Mouse (Mus musculus): ENCODE results near the gene Cym. TPM values are rescaled to one million over a fixed set of nuclear protein-coding genes. Genes with fewer than 3 reads are reported as not detected.

Gene Cym
- polyA plus RNA-seq, 1 experiment from 2014 or later, result not detected

DNA sequence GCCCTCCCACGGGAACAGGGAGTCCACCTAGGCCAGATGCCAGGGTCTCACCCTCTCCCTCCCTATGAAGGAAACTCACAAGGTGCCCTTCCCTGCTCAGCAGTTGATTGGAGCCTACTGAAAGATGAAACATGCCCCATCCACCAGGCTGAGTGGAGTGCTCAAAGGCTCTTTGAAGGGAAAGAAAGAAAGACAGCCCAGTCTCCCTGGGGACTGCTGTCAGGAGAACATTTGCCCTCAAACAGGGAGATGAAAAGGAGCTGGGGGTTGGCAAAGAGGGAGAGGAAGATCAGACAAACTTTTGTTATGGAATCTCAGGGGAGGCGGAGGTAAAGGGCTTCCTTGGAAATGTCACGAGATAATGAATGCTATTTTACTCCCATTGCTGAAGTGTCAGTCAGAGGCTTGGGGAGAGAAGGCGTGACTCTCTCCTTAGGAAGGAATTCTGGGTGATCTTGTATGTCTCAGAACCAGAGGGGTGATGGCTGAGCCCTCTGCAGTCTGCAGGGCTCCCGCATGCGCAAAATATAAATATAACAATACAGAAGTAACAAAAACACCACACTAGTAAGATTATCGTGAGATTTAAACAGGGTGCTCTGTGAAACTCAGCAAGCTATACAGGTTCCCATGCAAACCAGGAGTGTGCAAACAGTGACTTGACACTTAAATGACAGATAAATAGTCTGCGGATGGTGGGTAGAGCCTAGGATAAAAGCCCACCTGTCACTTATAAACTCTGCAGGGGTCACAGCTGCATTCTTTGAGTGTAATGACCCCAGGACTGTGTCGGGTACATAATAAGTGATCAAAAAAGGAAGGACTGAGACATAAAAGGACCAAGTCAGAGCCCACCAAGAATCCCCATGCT, 20.0 kb downstream of the Cym start:
- ATAC-seq (ENCODE audit: insufficient number of reproducible peaks, insufficient read depth, low FRiP score, low TSS enrichment, low read depth), result no peak
- no peaks in the 10 kb centered on the region for H3K36me3 ChIP-seq
- WGBS, result 35% methylated on average over 9 of the region's 9 CpGs
- H3K4me3 ChIP-seq (replicated peaks), result no peak overlapping the region
- no peak overlapping the region for H3K9ac ChIP-seq (replicated peaks)
- H3K27me3 ChIP-seq, result peaks cover 3% of the 10 kb centered on the region; the same call in 1 of the 2 replicates
- H3K27ac ChIP-seq, result no peak overlapping the region
- no peaks in the 10 kb centered on the region for H3K4me1 ChIP-seq (replicated peaks)
- no peaks in the 10 kb centered on the region for H3K9me3 ChIP-seq
- no peak overlapping the region for H3K4me2 ChIP-seq

DNA sequence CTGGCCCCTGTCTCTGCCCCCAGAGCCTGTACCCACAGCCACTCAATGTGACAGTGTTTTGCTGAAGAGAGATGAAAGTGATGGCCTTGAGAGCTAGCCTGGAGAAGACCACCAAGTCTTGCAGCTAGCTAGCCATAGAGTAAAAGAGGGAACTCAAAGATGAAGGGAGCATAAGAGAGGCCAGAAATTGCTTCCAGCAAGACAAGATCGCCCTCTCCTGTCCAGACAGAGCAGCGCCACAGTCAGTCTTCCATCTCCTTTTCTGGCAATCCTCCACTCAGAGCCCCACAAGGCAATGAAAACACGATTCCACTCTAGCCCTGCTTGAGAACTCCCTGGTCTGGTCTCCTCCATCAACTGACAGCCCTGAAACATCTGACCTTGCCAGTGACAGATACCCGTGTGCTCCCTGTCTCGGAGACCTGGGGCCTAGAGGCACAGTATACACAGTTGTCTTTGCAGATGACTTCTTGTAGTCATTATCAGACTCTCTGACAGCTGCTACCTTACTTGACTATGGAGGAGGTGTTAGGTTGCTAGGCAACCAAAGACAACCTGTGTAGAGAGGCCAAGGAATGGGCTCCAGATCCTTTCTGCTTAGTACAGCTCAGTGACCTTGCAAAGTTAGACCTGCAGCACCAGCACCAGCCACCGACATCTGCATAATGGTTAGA, 33.2 kb downstream of the Cym start:
- no peak for ATAC-seq (ENCODE audit: insufficient number of reproducible peaks, insufficient read depth, low FRiP score, low TSS enrichment, low read depth)
- 49% methylated on average over 6 of the region's 6 CpGs for WGBS
- no peak overlapping the region for H3K4me2 ChIP-seq
- no peak overlapping the region for H3K4me3 ChIP-seq (replicated peaks)
- no peak overlapping the region for H3K27ac ChIP-seq
- H3K9me3 ChIP-seq, result no peaks in the 10 kb centered on the region
- H3K9ac ChIP-seq (replicated peaks), result no peak overlapping the region
- no peaks in the 10 kb centered on the region for H3K4me1 ChIP-seq (replicated peaks)
- no peaks in the 10 kb centered on the region for H3K36me3 ChIP-seq
- H3K27me3 ChIP-seq, result no peaks in the 10 kb centered on the region

DNA sequence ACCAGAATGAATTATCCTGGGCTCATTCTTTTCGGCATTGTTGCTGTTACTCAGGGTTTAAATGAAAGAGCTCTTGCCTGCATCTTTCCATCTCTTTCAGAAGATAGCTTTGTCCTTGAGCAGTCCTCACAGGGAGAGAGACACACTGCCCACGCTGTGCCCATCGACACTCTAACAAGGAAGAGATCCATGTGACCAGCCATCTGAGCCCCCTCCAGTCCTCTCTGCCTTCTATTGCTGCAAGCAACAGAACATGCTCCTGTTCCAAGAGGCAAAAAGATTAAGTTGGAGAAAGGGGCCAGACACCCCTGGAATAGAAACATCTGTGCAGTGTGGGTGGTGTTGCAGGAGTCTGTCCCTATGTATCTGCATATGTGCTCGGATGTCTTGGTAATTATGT, 34.5 kb downstream of the Cym start:
- WGBS, result 83% methylated on average over 4 of the region's 4 CpGs
- H3K9me3 ChIP-seq, result no peaks in the 10 kb centered on the region
- no peaks in the 10 kb centered on the region for H3K4me1 ChIP-seq (replicated peaks)
- no peak for ATAC-seq (ENCODE audit: insufficient number of reproducible peaks, insufficient read depth, low FRiP score, low TSS enrichment, low read depth)
- no peak overlapping the region for H3K4me3 ChIP-seq (replicated peaks)
- no peaks in the 10 kb centered on the region for H3K36me3 ChIP-seq
- H3K27ac ChIP-seq, result no peak overlapping the region
- no peak overlapping the region for H3K4me2 ChIP-seq
- no peak overlapping the region for H3K9ac ChIP-seq (replicated peaks)
- H3K27me3 ChIP-seq, result no peaks in the 10 kb centered on the region

DNA sequence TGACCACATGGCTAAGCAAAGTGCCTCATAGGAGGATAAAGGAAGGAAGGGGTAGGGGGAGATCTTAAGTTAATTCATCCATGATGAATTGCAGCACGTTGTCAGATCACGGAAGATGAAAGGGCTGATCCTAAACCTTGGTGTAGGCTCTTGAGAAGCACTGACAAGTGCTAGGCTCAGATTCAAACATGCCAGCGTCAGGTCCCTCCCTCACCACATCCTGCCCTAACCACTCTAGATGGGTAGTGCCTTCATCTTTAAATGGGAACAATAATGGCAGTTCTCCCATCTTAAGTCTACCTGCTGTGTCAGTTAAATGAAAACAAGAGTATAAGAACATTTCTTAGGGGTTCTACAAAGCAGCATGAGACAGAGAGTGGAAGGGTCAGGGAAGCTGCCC, 35.9 kb downstream of the Cym start:
- Histone ChIP-seq H3K4me2 (no peak overlapping the region), H3K36me3 (no peaks in the 10 kb centered on the region), H3K27ac (no peak overlapping the region), H3K27me3 (no peaks in the 10 kb centered on the region), H3K9ac (replicated peaks) (no peak overlapping the region), H3K4me1 (replicated peaks) (no peaks in the 10 kb centered on the region), H3K4me3 (replicated peaks) (no peak overlapping the region), H3K9me3 (no peaks in the 10 kb centered on the region)
- ATAC-seq (ENCODE audit: insufficient number of reproducible peaks, insufficient read depth, low FRiP score, low TSS enrichment, low read depth), result no peak
- WGBS, result 75% methylated on average over 3 of the region's 3 CpGs

DNA sequence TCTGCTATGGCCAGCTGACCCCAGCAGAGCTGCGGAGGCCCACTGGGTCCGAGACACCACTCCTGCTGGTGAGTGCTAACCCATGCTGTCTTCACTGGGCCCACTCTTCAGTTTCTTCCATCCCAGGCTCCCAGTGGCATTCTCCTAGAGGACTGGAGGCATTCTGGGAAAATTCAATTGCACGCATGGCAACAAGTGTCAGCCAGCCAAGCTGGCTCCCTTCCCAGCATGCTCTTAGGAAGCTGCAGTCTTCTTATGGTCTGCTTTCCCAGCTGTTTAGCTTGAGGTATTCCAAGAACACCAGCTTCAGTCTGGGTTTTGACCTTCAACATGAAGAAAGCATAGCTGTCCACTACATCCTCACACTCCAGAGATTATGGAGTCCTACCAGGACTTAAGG, 38.4 kb downstream of the Cym start:
- ATAC-seq (ENCODE audit: insufficient number of reproducible peaks, insufficient read depth, low FRiP score, low TSS enrichment, low read depth), result no peak
- 85% methylated on average over 3 of the region's 3 CpGs for WGBS

DNA sequence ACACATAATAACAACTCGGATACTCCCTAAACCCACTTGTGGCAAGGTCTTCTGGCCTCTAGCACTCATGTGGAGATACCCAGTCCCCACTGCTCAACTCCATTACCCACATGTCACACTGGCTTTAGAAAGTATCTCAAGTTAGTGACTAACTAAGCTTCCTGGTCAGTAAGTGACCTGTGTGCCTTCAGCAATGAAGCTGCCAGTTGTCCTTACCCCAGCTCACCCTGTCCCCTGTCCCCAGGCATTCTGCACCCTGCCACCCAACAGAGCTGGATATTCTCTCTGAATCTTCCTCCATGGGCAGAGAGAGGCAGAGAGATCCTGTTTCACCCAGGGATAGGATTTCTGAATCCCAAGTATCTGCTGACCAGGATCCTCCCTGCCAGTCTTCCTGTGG, 38.8 kb downstream of the Cym start, which contains the start of gene Kcna10:
Kcna10 (plus strand) TSS at position 301 of the 400 bp plus-strand sequence.
- H3K4me1 ChIP-seq (replicated peaks), result no peaks in the 10 kb centered on the region
- H3K9me3 ChIP-seq, result no peaks in the 10 kb centered on the region
- H3K9ac ChIP-seq (replicated peaks), result no peak within 1 kb of the TSS
- no peaks in the 10 kb centered on the region for H3K27me3 ChIP-seq
- WGBS, result 79% methylated on average over 1 of the region's 1 CpGs
- no peak for ATAC-seq (ENCODE audit: insufficient number of reproducible peaks, insufficient read depth, low FRiP score, low TSS enrichment, low read depth)
- no peaks in the 10 kb centered on the region for H3K36me3 ChIP-seq
- no peak within 1 kb of the TSS for H3K4me3 ChIP-seq (replicated peaks)
- H3K4me2 ChIP-seq, result no peak within 1 kb of the TSS
- no peak within 1 kb of the TSS for H3K27ac ChIP-seq

More for the DNA sequence above, 38.4 kb downstream of the Cym start:
- Histone ChIP-seq H3K27ac (no peak overlapping the region), H3K27me3 (no peaks in the 10 kb centered on the region), H3K4me2 (no peak overlapping the region), H3K4me3 (replicated peaks) (no peak overlapping the region), H3K36me3 (no peaks in the 10 kb centered on the region), H3K4me1 (replicated peaks) (no peaks in the 10 kb centered on the region), H3K9me3 (no peaks in the 10 kb centered on the region), H3K9ac (replicated peaks) (no peak overlapping the region)

DNA sequence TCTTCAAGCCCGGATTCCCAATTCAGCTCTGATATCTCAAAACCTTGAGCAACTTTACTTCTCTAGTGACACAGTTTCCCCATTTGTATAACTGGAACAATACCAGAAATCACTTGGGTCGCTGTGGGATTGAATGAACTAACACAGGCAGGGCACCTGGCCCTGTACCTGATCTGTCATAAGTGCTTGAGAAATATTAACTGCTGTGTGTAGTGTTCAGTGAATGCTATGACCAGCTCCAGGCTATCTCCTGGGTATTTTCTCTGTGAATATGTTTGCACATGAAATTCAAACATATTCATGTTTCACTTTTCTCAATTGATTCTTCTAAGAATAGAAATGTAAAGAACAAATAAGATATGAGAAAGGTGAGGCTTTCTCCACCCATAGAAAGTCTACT, 40.7 kb downstream of the Cym start:
- Histone ChIP-seq H3K4me3 (replicated peaks) (no peak overlapping the region), H3K4me1 (replicated peaks) (no peaks in the 10 kb centered on the region), H3K36me3 (no peaks in the 10 kb centered on the region), H3K9me3 (no peaks in the 10 kb centered on the region), H3K4me2 (no peak overlapping the region), H3K9ac (replicated peaks) (no peak overlapping the region), H3K27me3 (no peaks in the 10 kb centered on the region), H3K27ac (no peak overlapping the region)
- WGBS, result 71% methylated on average over 2 of the region's 2 CpGs
- no peak for ATAC-seq (ENCODE audit: insufficient number of reproducible peaks, insufficient read depth, low FRiP score, low TSS enrichment, low read depth)

DNA sequence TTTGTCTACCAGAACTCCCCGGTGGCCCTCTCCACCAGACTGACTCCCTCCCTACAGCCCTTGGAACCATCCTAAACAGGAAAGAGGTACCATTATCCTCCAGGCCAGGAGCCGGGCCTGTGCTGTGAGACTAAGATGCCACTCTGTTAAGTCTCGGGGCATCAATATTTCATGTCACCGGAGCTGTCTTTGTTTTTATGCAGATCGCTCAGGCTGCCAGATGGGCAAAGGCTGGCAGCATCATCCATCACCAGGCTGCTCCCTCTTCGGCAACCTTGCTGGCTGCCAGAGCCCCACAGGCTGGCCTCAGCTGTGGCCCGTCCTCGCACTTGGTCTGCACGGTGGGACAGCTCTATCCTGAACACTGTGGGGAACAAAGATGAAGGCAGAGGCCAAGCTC, 45.0 kb downstream of the Cym start:
- 59% methylated on average over 9 of the region's 9 CpGs for WGBS
- H3K27ac ChIP-seq, result no peak overlapping the region
- H3K9ac ChIP-seq (replicated peaks), result no peak overlapping the region
- H3K27me3 ChIP-seq, result no peaks in the 10 kb centered on the region
- no peak overlapping the region for H3K4me3 ChIP-seq (replicated peaks)
- H3K4me2 ChIP-seq, result no peak overlapping the region
- H3K9me3 ChIP-seq, result no peaks in the 10 kb centered on the region
- no peaks in the 10 kb centered on the region for H3K4me1 ChIP-seq (replicated peaks)
- no peak for ATAC-seq (ENCODE audit: insufficient number of reproducible peaks, insufficient read depth, low FRiP score, low TSS enrichment, low read depth)
- H3K36me3 ChIP-seq, result no peaks in the 10 kb centered on the region

DNA sequence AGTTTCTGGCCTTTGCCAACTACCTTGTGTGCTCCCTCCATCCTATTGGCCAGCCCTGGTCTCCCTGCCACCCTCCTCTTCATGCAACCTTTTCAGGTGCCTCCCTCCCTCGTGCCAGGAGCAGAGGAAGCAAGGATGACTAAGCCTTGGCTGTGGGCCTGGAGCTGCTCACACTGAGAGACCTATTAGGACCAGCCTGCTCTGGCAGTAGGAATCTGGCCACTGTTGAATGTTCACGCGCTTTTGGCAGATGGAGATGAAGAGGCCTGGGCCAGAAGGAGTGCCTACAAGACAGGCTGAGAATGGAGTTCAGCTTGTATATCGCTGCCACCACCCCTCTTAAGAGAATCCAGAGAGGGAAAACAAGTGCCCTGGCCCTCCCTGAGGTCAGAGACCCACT, 46.0 kb downstream of the Cym start:
- WGBS, result 65% methylated on average over 4 of the region's 4 CpGs
- H3K9me3 ChIP-seq, result no peaks in the 10 kb centered on the region
- no peak overlapping the region for H3K4me2 ChIP-seq
- no peak overlapping the region for H3K27ac ChIP-seq
- no peaks in the 10 kb centered on the region for H3K4me1 ChIP-seq (replicated peaks)
- no peak overlapping the region for H3K9ac ChIP-seq (replicated peaks)
- no peak for ATAC-seq (ENCODE audit: insufficient number of reproducible peaks, insufficient read depth, low FRiP score, low TSS enrichment, low read depth)
- H3K36me3 ChIP-seq, result no peaks in the 10 kb centered on the region
- H3K4me3 ChIP-seq (replicated peaks), result no peak overlapping the region
- H3K27me3 ChIP-seq, result no peaks in the 10 kb centered on the region

DNA sequence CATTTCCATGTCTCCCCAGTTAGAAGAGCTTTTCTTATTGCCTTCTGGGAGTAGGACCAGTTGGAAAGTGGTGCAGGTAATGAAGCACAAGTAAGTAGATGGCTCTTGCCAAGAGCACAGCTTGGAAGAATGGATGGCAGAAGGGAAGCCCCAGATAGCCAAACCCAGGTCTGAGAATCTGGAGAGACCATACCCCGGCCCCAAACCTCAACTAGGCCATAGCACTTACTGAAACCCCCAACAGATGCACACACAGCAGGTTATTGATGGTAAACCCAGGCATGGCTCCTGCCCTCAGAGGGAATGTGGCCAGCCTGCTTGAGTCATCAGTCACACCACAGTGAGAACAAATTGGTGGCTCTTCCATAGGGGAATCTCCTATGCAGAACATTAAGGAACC, 49.0 kb downstream of the Cym start:
- Histone ChIP-seq H3K9ac (replicated peaks) (no peak overlapping the region), H3K27ac (no peak overlapping the region), H3K9me3 (no peaks in the 10 kb centered on the region), H3K4me1 (replicated peaks) (no peaks in the 10 kb centered on the region), H3K27me3 (no peaks in the 10 kb centered on the region), H3K4me3 (replicated peaks) (no peak overlapping the region), H3K4me2 (no peak overlapping the region), H3K36me3 (no peaks in the 10 kb centered on the region)
- no peak for ATAC-seq (ENCODE audit: insufficient number of reproducible peaks, insufficient read depth, low FRiP score, low TSS enrichment, low read depth)
- 78% methylated on average over 1 of the region's 1 CpGs for WGBS

DNA sequence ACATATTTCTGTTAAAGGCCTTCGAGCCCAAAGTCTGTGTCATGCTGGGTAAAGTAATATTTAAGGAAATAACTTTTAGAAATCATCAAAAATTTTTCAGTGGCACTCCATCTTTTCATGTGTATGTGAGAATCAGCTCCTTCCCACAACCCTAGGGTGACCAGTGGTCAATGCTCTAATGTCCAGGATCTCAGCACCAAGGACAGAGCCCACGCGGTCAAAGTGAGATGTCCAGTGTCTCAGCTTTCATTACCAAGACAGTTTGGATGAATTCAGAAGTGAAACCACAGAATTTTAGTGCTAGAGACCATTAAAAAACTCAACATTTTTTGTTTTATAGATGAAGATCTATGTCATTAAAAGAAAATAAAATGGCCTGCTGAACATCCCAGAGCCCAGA, 49.6 kb downstream of the Cym start:
- ATAC-seq (ENCODE audit: insufficient number of reproducible peaks, insufficient read depth, low FRiP score, low TSS enrichment, low read depth), result no peak
- no peaks in the 10 kb centered on the region for H3K9me3 ChIP-seq
- no peak overlapping the region for H3K4me3 ChIP-seq (replicated peaks)
- H3K27me3 ChIP-seq, result no peaks in the 10 kb centered on the region
- no peaks in the 10 kb centered on the region for H3K36me3 ChIP-seq
- no peaks in the 10 kb centered on the region for H3K4me1 ChIP-seq (replicated peaks)
- no peak overlapping the region for H3K4me2 ChIP-seq
- no peak overlapping the region for H3K9ac ChIP-seq (replicated peaks)
- no peak overlapping the region for H3K27ac ChIP-seq
- WGBS, result 79% methylated on average over 3 of the region's 3 CpGs

Data from limb, embryonic 12.5 days (tissue).